Mouse (Mus musculus): ENCODE data around the gene Gtf2ird2.

Gtf2ird2 gene

GRCm38 (mm10) chr5:134183162-134183561 is 657 bp upstream of the Gtf2ird2 start:
- DNase-seq = no peak

DNA sequence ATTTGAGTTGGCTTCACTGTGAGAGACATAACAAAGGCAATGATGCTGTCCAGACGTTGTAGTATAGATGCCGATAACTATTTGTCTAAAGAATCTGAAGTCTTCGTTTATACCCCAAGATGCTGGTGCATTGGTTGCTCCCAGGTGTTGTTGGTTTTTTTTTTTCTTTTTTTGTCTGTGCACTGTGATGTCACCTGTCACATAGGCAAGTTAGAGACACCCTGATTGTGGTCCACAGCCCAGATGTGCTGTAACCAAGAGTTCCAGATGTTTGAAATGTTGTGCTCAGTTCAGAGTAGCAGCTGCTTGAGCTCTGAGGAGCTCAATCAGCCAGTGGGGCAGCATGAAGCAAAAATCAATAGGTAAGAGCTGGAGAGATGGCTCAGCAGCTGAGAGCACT is 2.2 kb downstream of the Gtf2ird2 start:
- no peak for DNase-seq

GRCm38 (mm10) chr5:134186961-134187731 is 3.3 kb downstream of the Gtf2ird2 start:
- no peak for DNase-seq

GRCm38 (mm10) chr5:134188571-134188970 is 4.8 kb downstream of the Gtf2ird2 start:
- no peak for DNase-seq

DNA sequence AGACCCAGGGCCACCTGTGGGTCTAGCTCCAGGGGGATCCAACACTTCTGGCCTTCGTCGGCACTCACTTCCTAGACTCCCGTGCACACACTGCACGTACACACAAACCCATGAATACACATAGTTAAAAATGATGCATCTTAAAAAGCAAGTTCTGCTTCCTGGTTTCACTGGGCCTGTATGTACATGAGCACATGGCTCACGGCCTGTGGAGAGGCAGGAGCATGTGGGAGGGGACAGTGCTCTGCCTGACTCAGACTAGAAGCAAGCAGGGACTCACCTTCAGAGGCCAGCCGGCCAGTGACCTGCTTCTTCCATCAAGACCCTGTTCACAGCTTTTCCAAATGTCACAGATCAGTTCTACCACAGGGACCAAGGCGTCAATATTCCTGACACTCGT is 9.8 kb downstream of the Gtf2ird2 start:
- DNase-seq = no peak

GRCm38 (mm10) chr5:134206721-134207120 is 22.9 kb downstream of the Gtf2ird2 start:
- DNase-seq = no peak

- DNase-seq = no peak
These were observed 26.2 kb downstream of the Gtf2ird2 start for GRCm38 (mm10) chr5:134209931-134210554.

GRCm38 (mm10) chr5:134214021-134214806 is 30.4 kb downstream of the Gtf2ird2 start:
- DNase-seq = no peak

DNA sequence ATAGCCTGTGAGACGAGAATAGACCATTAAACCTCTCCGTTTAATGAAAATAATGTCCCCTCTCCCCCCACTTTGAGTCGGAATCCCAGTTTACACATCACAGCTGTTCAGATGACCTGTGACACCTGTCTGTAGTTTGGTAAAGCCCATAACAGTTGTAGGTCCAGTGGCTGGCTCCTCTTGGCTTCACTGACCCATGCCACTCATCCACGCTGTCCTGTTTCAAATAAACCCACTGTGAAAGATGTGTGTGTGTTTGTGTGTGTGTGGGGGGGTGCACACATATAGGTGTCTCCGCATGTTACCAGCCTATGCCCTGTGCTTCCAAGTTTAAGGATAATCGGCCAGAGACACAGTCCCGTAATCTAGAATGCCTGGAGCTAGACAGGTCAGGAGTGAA is 34.1 kb downstream of the Gtf2ird2 start:
- no peak for DNase-seq

DNA sequence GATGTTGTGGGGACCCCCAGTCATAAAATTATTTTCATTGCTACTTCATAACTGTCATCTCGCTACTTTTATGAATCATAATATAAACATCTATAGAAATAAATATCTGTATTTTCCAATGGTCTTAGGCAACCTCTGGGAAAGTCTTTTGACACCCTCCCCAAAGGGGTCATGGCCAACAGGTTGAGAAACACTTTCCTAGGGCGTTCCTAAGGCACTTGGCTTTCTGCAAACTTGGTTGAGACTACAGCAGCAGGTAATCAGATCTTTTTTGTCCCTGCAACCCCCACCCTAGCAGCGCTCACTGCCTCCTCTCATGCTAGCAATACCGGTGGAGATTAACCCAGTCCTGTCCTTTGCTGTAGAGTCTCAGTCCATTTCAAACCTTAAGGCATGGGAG is 37.5 kb downstream of the Gtf2ird2 start:
- no peak for DNase-seq

DNA sequence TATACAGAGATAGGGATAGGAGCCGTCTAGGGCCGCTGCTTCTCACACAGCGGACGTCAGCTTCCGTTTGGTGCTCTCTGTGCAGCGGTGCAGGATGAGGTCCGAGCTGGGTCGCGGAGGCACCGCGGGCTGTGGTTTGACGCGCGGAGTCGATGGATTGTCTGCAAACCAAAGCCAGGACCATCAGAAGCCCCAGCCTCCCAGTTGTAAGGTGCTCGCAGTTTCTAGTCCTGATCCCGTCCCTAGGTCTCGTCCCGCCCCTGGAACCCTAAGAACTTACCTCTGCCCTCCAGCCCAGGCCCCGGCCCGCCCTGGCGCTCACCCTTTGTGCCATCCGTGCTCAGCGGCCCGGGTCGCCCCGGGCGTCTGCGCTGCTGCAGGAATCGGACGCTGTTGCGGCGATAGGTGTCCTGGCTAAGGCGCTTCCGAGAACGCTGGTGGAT is 37.9 kb downstream of the Gtf2ird2 start:
- no peak for DNase-seq

- DNase-seq = no peak
These were observed 41.5 kb downstream of the Gtf2ird2 start for GRCm38 (mm10) chr5:134225110-134225901.

DNA sequence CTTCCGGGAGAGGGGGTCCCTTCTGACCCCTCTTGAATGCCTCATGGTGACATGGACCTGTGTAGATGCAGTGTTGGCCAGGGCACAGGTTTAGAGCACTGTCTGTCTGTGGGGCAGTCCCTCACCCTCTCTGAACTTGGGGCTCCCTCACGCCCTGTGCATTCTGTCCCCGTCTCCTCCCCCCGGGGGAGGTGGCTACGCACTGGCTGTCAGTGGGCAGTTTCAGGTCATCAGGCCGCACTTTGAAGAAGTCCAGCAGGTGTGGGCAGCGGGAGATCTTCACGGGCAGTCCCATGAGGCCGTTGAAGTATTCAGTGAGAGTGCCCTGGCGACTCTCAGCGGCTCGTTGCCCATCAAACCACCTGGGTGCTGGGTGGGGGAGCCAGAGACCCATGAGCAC is 43.1 kb downstream of the Gtf2ird2 start:
- no peak for DNase-seq

DNA sequence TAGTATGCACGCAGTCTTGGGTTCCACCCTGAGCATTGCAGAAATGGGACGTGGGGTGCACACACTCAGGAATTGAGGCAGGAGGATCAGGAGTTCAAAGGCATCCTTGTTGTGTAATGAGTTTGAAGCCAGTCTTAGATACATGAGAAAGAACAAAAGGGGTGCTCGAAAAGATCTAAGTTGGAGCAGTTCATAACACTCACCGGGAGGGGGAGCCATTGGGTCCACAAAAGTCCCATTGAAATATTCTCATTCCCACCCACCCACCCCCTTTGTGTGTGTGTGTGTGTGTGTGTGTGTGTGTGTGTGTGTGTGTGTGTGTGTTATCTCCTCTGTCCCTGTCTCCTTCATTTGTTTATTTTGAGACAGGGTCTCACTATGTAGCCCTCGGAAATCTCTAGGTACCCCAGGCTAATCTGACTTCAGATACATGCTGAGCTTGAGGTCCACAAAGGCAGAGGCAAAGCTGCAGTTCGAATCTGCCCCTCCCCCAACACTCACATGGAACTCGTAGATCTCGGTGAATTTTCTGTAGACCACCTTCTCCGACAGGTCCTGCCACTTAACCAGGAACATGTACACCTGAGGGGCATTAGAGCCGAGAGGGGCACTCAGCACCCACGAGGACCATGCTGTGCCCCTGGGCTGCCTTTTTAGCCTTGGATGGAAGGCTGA is 43.9 kb downstream of the Gtf2ird2 start:
- DNase-seq = no peak

DNA sequence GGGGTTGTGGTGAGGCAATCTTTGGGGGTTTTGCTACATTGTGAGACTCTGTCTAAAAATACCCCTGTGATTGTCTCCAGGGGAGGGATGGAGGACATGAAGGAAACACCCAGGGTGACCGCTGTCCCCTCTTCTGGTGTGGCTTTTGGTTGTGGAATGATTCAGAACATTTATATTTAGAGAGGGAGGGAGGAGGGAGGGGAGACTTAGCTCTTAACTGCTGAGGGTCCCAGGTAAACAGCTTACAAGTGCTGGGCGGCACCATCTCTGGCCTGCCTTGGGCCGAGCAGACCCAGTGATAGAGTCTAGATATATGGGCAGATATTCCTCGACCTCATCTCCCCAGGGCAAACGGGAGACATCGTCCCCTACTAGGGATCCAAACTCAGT is 44.4 kb downstream of the Gtf2ird2 start:
- DNase-seq = no peak

DNA sequence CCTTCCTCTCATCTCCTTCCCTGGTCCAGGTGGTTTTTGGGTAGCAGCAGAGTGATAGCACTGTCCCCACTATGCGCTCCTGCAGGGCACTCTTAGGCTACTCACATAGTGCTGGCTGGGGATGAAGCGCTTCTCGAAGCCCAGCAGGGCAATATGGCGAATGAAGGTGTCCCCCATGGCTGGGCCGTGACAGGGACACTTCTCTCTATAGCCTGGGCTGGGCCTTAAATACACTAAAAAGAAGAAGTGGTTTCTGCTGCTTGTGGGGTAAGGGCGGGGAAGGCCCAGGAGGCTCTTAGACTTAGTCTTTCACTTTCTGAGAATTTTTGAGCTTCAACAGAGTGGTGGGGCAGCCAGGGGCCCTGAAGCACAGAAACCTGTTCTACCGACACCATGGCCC is 45.6 kb downstream of the Gtf2ird2 start, which contains the start of gene Ncf1:
TSS of gene Ncf1 (minus strand) at position 235 of the 400 bp plus-strand sequence.
- no peak for DNase-seq

- no peak for DNase-seq
These were observed 47.6 kb downstream of the Gtf2ird2 start for GRCm38 (mm10) chr5:134231376-134231775.

GRCm38 (mm10) chr5:134232111-134232510 is 48.3 kb downstream of the Gtf2ird2 start:
- DNase-seq = no peak

GRCm38 (mm10) chr5:134232568-134232967 is 48.7 kb downstream of the Gtf2ird2 start:
- DNase-seq = no peak

- no peak for DNase-seq
These were observed 49.4 kb downstream of the Gtf2ird2 start for GRCm38 (mm10) chr5:134233244-134233651.

- no peak for DNase-seq
These were observed 50.4 kb downstream of the Gtf2ird2 start for GRCm38 (mm10) chr5:134234205-134234604.

DNA sequence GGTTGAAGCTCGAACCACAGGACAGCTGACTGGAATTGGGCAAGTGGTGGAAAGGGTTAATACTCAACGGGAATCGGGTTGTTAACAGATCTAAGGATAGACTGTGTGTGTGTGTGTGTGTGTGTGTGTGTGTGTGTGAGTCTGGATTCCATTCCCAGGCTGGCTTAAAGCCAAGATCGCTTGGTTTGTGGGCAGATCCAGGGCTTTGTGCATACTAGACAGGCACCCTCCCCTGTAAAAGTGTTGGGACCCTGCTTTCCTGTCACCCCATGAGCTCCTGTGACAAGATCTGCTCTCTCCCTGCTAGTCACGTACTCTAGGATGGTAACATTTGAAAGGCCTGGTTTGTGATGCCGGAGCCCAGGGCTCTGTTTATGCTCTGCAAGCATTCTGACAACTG is 51.3 kb downstream of the Gtf2ird2 start:
- no peak for DNase-seq
